Mouse (Mus musculus) CD4-positive naive resting alpha-beta T cell, adult 57 days (primary cell): Measurements from ENCODE around the gene Cox6a1. TPM values are rescaled to one million over a fixed set of nuclear protein-coding genes. Genes with fewer than 3 reads are reported as not detected.

Experiments used
- total RNA-seq: library from RNA; stranded (reverse); gene quantifications from one replicate; pipeline ENCODE4 v1.2.4, GENCODE M21; 2023

Cox6a1 gene
- 220 TPM for total RNA-seq

GRCm38 (mm10) chr5:115348546-115349224 is at the start of gene Cox6a1:
TSS of gene Cox6a1 (minus strand) at chr5:115348981.

GRCm38 (mm10) chr5:115340577-115341313 is 8.0 kb downstream of the Cox6a1 start, which contains the start of the genes Gatc and Triap1:
TSS of gene Gatc (minus strand) at chr5:115341178.
TSS of gene Triap1 (plus strand) at chr5:115341225.

DNA sequence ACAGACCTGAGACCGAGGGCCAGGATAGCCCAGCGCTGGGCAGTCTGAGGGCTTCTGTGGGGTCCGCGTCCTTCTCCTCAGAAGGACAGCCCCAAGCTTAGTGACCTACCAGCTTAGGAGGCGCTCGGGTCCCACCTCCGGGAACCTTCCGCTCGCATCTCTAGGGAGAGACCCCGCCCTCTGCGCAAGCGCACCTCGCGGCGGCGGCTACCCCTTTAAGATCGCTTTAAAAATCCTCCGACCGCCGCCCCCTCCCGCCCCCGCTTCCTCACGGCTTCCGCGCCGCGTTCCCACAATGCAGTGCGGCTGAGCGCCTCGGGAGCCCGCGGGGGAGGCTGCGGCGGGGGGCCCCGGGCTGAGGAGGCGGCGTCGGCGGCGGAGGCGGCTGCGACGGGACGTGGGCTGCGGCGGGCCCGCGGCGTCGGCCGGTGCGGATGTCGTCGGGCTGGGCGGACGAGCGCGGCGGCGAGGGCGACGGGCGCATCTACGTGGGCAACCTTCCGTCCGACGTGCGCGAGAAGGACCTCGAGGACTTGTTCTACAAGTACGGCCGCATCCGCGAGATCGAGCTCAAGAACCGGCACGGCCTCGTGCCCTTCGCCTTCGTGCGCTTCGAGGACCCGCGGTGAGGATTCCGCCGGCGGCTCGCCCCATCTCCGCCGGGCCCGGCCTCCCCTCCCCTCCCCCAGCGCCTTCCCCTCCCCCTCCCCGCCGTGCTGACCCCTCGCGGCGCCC is 21.7 kb downstream of the Cox6a1 start, which contains the start of gene Srsf9:
Srsf9 (plus strand) TSS at position 303 of the 735 bp plus-strand sequence.

DNA sequence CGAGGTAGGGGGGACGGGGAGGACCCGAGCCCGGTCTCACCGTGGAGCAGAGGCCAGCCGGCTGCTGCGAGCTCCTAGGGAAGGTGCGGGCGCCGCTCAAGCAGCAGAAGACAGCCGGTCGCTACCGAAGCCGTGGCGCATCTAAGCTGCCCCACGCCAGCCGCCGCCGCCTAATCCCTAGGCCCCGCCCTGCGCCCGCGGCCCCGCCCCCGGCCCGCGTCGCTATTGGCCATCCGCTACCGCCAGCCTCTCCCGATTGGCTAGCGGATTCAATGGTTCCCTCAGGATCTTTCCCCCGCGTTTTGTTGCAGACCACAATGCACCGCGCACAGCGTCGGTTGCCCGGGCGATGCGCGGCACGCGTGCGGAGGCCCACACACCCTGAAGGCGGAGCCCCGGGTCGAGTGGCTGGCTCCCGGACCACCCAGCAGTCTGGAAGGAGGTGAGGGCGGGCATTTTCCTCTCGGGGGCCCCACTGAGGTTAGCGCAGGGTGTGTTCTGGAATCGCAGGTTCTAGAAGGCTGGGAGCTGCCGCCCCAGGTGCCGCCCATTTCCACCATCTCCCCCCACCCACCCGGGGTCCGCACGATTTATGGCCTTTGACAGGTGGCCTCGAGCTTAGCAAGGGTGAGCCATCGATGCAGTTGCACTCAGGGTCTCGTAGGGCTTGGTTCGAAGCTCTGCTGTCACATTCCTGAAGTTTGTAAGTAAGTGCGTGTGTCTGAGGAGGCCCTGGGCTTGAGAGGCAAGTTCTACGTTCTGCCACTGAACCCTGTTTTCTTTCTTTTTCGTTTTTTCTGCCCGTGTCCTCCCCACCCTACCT is 47.8 kb downstream of the Cox6a1 start, which contains the start of gene Dynll1:
Dynll1 (minus strand) TSS at position 208 of the 823 bp plus-strand sequence.

Other genes starting within 250 kb of the Cox6a1 start
- gene Acads, start 229.6 kb downstream of the Cox6a1 start, total RNA-seq: 28.5 TPM
- 32.5 TPM for gene Unc119b, start 214.0 kb downstream of the Cox6a1 start, total RNA-seq
- gene Mlec, start 190.8 kb downstream of the Cox6a1 start, total RNA-seq: 90.7 TPM
- 0.47 TPM for gene Cabp1, start 154.6 kb downstream of the Cox6a1 start, total RNA-seq
- 83.3 TPM for gene Pop5, start 113.1 kb downstream of the Cox6a1 start, total RNA-seq
- 170 TPM for gene Rnf10, start 76.1 kb downstream of the Cox6a1 start, total RNA-seq
- gene Coq5, start 69.3 kb downstream of the Cox6a1 start, total RNA-seq: 23.6 TPM
- gene Dynll1, start 48.0 kb downstream of the Cox6a1 start, total RNA-seq: 250 TPM
- gene Srsf9, start 21.8 kb downstream of the Cox6a1 start, total RNA-seq: 35.0 TPM
- gene Gatc, start 7.8 kb downstream of the Cox6a1 start, total RNA-seq: 5.1 TPM
- 20.5 TPM for gene Triap1, start 7.8 kb downstream of the Cox6a1 start, total RNA-seq
- not detected for gene Msi1, start 80.6 kb upstream of the Cox6a1 start, total RNA-seq
- gene Pla2g1b, start 117.3 kb upstream of the Cox6a1 start, total RNA-seq: not detected
- gene Sirt4, start 135.7 kb upstream of the Cox6a1 start, total RNA-seq: 11.7 TPM
- gene Pxn, start 157.7 kb upstream of the Cox6a1 start, total RNA-seq: 58.9 TPM
- gene Rplp0, start 210.5 kb upstream of the Cox6a1 start, total RNA-seq: 2,629 TPM
- gene Gcn1l1, start 216.3 kb upstream of the Cox6a1 start, total RNA-seq: 113 TPM